Mouse (Mus musculus): ENCODE measurements around the gene Siva1.

Gene Siva1

DNA sequence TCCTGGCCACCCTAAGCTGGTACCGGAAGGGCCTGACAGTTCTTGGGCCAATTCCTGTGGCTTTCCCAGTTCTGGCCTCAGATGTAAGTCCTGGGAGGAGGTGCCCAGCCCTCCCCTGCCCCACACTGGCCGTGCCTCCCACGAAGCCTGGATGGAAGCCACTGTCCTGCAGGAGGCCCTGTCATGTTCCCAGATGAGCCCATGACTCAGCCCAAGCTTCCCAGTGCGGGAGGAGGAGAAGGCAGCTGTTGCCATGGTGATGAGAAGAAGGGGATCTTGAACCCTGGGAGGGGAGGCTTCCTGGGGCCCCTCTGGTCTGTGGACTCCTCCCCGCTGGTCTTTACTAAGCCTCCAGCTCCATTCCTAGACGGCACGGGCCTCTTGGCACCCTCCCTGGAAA, 38.9 kb downstream of the Siva1 start:
- no peak for DNase-seq

DNA sequence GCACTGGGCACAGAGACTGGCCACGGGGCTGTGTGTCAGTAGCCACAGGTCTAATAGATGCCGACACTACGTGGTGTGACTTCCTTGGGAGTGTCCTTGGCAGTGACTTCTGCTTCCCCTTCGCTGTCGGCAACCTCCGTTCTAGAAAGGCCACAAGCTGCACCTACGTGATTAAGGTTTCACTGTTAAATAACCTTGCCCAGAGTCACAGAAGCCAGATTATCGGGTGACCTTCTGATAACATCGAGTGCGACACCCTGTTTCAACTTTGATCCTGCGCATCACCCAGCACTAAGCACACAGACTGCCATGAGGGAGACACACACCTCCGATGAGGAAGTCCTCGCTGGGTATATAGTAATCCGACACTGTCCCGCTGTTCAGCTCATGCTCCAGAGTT, 44.0 kb downstream of the Siva1 start:
- DNase-seq: no peak

DNA sequence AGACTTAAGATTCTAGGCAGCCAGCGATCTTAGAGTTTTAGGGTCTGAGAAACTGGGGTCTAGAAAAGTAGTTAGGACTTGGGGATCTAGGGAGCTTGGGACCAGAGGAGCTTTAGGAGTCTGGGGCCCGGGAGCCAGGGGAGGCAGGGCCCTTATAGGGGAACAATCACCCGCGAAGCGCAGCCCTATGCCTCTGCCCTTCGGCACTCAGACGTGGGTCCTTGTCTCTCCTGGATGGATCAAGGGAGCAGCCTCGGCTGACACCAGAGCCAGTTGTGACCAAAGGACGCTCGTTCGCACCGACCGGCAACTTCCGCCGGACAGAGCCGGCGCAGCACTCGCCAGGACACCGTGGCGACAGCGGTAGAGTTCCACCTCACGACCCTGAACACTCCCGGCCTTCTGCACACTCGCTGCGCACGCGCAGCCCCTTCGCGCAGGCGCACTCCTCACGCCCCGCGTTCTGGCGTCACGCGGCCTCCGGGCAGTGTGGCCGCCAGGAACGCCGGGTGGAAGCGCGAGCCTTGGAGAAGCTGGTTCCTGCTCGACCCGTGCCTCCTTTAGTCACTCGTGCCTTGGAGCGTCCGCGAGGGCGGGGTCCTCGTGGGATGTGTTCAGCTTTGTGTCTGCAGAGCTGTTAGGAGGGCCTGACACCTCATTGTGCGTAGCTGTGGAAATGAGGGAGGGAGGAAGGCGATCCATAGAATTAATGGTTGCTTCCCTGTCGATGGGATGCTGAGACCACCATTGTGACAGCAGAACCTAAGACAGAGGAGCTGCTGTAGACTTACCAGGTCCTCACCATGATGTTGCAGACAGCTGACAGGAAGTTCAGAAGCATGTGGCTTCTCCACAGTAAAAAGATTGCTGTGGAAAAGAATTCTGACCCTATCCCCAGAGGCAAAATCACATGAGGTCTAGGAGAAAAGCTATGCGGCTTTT, 49.0 kb downstream of the Siva1 start:
- DNase-seq: peak; percentile 97

DNA sequence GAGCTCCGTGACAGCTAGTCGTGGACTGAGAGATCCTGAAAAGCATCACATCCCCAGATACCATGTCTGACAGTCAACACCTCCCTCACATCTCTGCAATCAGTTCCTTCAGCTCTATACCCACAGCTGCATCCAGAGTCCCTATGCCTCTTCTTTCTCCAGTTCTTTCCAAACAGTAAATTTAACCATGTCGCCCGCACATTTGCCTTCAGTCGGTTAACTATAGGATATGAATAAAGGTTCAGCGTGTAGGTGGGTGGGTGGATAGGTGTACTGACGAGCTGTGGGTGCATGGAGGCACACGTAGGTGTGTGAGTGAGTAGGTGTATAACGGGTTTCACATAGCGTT, 49.6 kb downstream of the Siva1 start:
- DNase-seq: no peak

GRCm38 (mm10) chr12:112696806-112697425, 52.4 kb downstream of the Siva1 start:
- no peak for DNase-seq

All from retina, postnatal 1 day (tissue).